Mouse (Mus musculus): ENCODE results near the gene Nim1k. TPM values are rescaled to one million over a fixed set of nuclear protein-coding genes. Genes with fewer than 3 reads are reported as not detected.

Gene Nim1k
- 0.94 and 1.2 TPM in 2 replicates for polyA plus RNA-seq (2012; rRNA removed)

GRCm38 (mm10) chr13:119755681-119756471 is at the start of gene Nim1k:
Gene Nim1k (minus strand): TSS chr13:119755882.

GRCm38 (mm10) chr13:119790761-119791579 is 35.3 kb upstream of the Nim1k start, which contains the start of gene Zfp131:
Gene Zfp131 (minus strand): TSS chr13:119790889.

GRCm38 (mm10) chr13:119690039-119690728 is 65.5 kb downstream of the Nim1k start, which contains the start of gene Hmgcs1:
Gene Hmgcs1 (plus strand): TSS chr13:119690379.

Other genes starting within 250 kb of the Nim1k start
- 0.05 and 0.12 TPM in 2 replicates for gene Ccl28, start 132.1 kb downstream of the Nim1k start, polyA plus RNA-seq (2012; rRNA removed)
- gene Hmgcs1, start 65.5 kb downstream of the Nim1k start, polyA plus RNA-seq (2012; rRNA removed): 238 and 252 TPM in 2 replicates
- 43.6 and 48.0 TPM in 2 replicates for gene Zfp131, start 35.0 kb upstream of the Nim1k start, polyA plus RNA-seq (2012; rRNA removed)
- not detected in 2 replicates for gene AF067063, start 74.3 kb upstream of the Nim1k start, polyA plus RNA-seq (2012; rRNA removed)
- gene D13Ertd608e, start 80.1 kb upstream of the Nim1k start, polyA plus RNA-seq (2012; rRNA removed): not detected in 2 replicates
- gene Tcstv1, start 138.9 kb upstream of the Nim1k start, polyA plus RNA-seq (2012; rRNA removed): not detected in 2 replicates
- not detected in 2 replicates for gene Gm21761, start 173.4 kb upstream of the Nim1k start, polyA plus RNA-seq (2012; rRNA removed)
- not detected in 2 replicates for gene B020031M17Rik, start 194.9 kb upstream of the Nim1k start, polyA plus RNA-seq (2012; rRNA removed)